In genomic region chr12:91326104-91326503, GRCm38 (mm10) we compare ENCODE assay signal across 8 mouse cellular contexts. TPM values are rescaled to one million over a fixed set of nuclear protein-coding genes. Genes with fewer than 3 reads are reported as not detected.
DNase-seq lines count a peak whose midpoint lies in the region; ATAC-seq lines count a peak whose summit lies in the region.

No protein-coding gene starts in this region.

- H3K4me3 ChIP-seq in forebrain, embryonic 13.5 days = no peak overlapping the region
- no peak overlapping the region for H3K4me3 ChIP-seq in midbrain, embryonic 11.5 days (ENCODE audit: low read depth, low read length)

- no peaks in the 10 kb centered on the region for H3K9me3 ChIP-seq in forebrain, embryonic 13.5 days (replicated peaks)
- H3K9me3 ChIP-seq in midbrain, embryonic 11.5 days (ENCODE audit: control insufficient read depth, low read length) = no peaks in the 10 kb centered on the region

- H3K27me3 ChIP-seq in forebrain, embryonic 13.5 days = no peaks in the 10 kb centered on the region
- no peaks in the 10 kb centered on the region for H3K27me3 ChIP-seq in midbrain, embryonic 11.5 days (ENCODE audit: control insufficient read depth, insufficient read depth, low read length)

- no peak overlapping the region for H3K4me2 ChIP-seq in forebrain, embryonic 13.5 days
- no peak overlapping the region for H3K4me2 ChIP-seq in midbrain, embryonic 11.5 days

- 26% methylated on average over 6 of the region's 6 CpGs for WGBS in forebrain, embryonic 13.5 days
- WGBS in midbrain, embryonic 11.5 days = 47% methylated on average over 6 of the region's 6 CpGs

- H3K4me1 ChIP-seq in forebrain, embryonic 13.5 days = no peaks in the 10 kb centered on the region
- no peaks in the 10 kb centered on the region for H3K4me1 ChIP-seq in midbrain, embryonic 11.5 days (ENCODE audit: control insufficient read depth, insufficient read depth, low read length)

- no peak overlapping the region for H3K9ac ChIP-seq in forebrain, embryonic 13.5 days
- H3K9ac ChIP-seq in midbrain, embryonic 11.5 days (ENCODE audit: low read length) = no peak overlapping the region

- DNase-seq in gastrocnemius, adult 18-20 months (ENCODE audit: low spot score) = peak; percentile 30
- no peak for DNase-seq in gastrocnemius, adult 8-10 months (ENCODE audit: low spot score in 2 of 2)
- DNase-seq in 3T3-L1 (ENCODE audit: low read depth, low spot score) = peak; percentile 75
- DNase-seq in adipocyte (ENCODE audit: low spot score) = peak; percentile 64
- peak; percentile 59 for DNase-seq in layer of hippocampus, adult 9-10 months (ENCODE audit: low spot score)
- peak; percentile 91 for DNase-seq in midbrain, embryonic 11.5 days (ENCODE audit: low spot score, missing footprints)

- H3K36me3 ChIP-seq in forebrain, embryonic 13.5 days (ENCODE audit: poor library complexity, severe bottlenecking) = no peaks in the 10 kb centered on the region
- no peaks in the 10 kb centered on the region for H3K36me3 ChIP-seq in midbrain, embryonic 11.5 days (ENCODE audit: control insufficient read depth, insufficient read depth, low read length)

- no peak overlapping the region for H3K27ac ChIP-seq in forebrain, embryonic 13.5 days
- H3K27ac ChIP-seq in midbrain, embryonic 11.5 days (ENCODE audit: low read depth, low read length) = no peak overlapping the region

- ATAC-seq in forebrain, embryonic 13.5 days = peak; percentile 87
- ATAC-seq in midbrain, embryonic 11.5 days (ENCODE audit: low FRiP score) = peak; percentile 88
- ATAC-seq in erythroid progenitor cell, adult 5-6 weeks (replicated peaks; ENCODE audit: low FRiP score, poor library complexity, severe bottlenecking) = no peak

RNA-seq across cellular contexts. Expression of gene Cep128, which starts 58.1 kb away (rescaled TPM):
- total RNA-seq in gastrocnemius, adult 18-20 months (2021) = under 1 TPM; 0.64 to 0.81 TPM
- 1 to 10 TPM in 2 of 4 experiments, under 1 TPM in 2; 0.51 to 1.1 (median 0.84) TPM for total RNA-seq in gastrocnemius, adult 8-10 months (2022)
- polyA plus RNA-seq in forebrain, embryonic 13.5 days (2015; fragmentation: Nextera tagmentation; extraction: Ambion mirVana) = 8.9 and 9.9 TPM in 2 replicates
- polyA plus RNA-seq in midbrain, embryonic 11.5 days (2014; fragmentation: Nextera tagmentation; extraction: Ambion mirVana) = 9.5 and 11.0 TPM in 2 replicates
- 98.5 and 105 TPM in 2 replicates for total RNA-seq in erythroid progenitor cell, adult 5-6 weeks (2015; ENCODE audit: low replicate concordance)
- 132 and 168 TPM in 2 replicates for total RNA-seq in erythroid progenitor cell, adult 5-6 weeks (2017; ENCODE audit: low replicate concordance)

RNA-seq across cellular contexts. Expression of gene Tshr, which starts 58.3 kb away (rescaled TPM):
- 1 to 10 TPM in 1 of 2 experiments, under 1 TPM in 1; 0.64 to 1.7 TPM for total RNA-seq in gastrocnemius, adult 18-20 months (2021)
- 1 to 10 TPM in 1 of 4 experiments, under 1 TPM in 3; 0.07 to 1.3 (median 0.50) TPM for total RNA-seq in gastrocnemius, adult 8-10 months (2022)
- polyA plus RNA-seq in forebrain, embryonic 13.5 days (2015; fragmentation: Nextera tagmentation; extraction: Ambion mirVana) = 1.2 and 1.5 TPM in 2 replicates
- 0.12 and 0.31 TPM in 2 replicates for polyA plus RNA-seq in midbrain, embryonic 11.5 days (2014; fragmentation: Nextera tagmentation; extraction: Ambion mirVana)
- 1.1 TPM in 1 of 2 replicates, not detected in the other for total RNA-seq in erythroid progenitor cell, adult 5-6 weeks (2015; ENCODE audit: low replicate concordance)
- not detected in 2 replicates for total RNA-seq in erythroid progenitor cell, adult 5-6 weeks (2017; ENCODE audit: low replicate concordance)

Comparison
In these comparisons a context has a peak if more than half of its experiments do, and no peak if none do; other contexts are left out.
1. DNase-seq: peak in gastrocnemius, adult 18-20 months (single experiment), 3T3-L1 (single experiment), adipocyte (single experiment), layer of hippocampus, adult 9-10 months (single experiment) and midbrain, embryonic 11.5 days (single experiment); none in gastrocnemius, adult 8-10 months (0 of 2).
2. RNA of gene Cep128, which starts 58.1 kb away (total RNA-seq): 98.5 to 168 TPM in erythroid progenitor cell, adult 5-6 weeks; 0.51 to 1.1 TPM in gastrocnemius, adult 8-10 months and 0.64 to 0.81 TPM in gastrocnemius, adult 18-20 months; every median in the first group is over 10 times any median in the second.